Mouse (Mus musculus): Measurements from ENCODE around the gene Bcl9l.

DNA sequence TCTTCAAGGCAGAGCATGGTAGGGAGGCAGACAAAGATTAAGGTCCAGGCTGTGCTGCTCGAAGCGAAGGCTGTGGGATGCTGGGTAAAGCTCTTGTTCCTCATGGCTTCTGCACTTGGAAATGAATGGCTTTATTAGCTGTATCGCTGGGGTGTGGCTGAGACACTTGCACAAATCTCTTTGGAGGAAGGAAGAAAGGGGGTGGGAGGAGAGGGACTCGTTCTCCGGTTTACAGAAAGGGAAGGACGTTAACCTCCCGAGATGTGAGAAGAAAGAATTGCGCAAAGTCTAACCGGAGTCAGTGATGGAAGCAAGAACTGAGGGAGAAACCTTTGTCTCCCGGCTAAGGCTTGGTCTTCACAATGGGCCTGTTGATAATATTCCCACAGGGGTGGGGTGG, 68.5 kb downstream of the Bcl9l start:
- TF ChIP-seq POLR2A (IDR thresholded peaks at IDR 0.05; ENCODE audit: low read depth, low read length) (no peak), CTCF (IDR thresholded peaks at IDR 0.05; ENCODE audit: extremely low read depth, insufficient read depth, insufficient read length, insufficient replicate concordance) (no peak)

All from spleen, adult 2 months (tissue).